Mouse (Mus musculus) bone marrow, adult 2 months (tissue): Measurements from ENCODE around the gene Nsun3. TPM values are rescaled to one million over a fixed set of nuclear protein-coding genes. Genes with fewer than 3 reads are reported as not detected.
"Not testable (repeated sequence)": the region's sequence is repeated elsewhere in the genome, so short reads cannot be mapped to it uniquely, and the experiment has no call there.

Source experiments
- H3K27ac ChIP-seq: fragments of 200-500 bp; 2 replicates; pipeline ENCODE4 v1.5.1; 2012; ENCODE audit warnings: low read depth, mild to moderate bottlenecking, control low read depth, inconsistent platforms, low read length; ENCODE audit not compliant: control insufficient read depth, poor library complexity, insufficient read depth
- H3K4me1 ChIP-seq: fragments of 200-500 bp; 2 replicates; pipeline ENCODE4 v1.6.1; 2011; ENCODE audit warnings: low read length; ENCODE audit not compliant: control insufficient read depth, insufficient read depth
- H3K4me3 ChIP-seq: fragments of 200-500 bp; replicated peaks from 2 replicates; pipeline ENCODE3; 2011; ENCODE audit warnings: mild to moderate bottlenecking, low read depth, low read length, control low read depth; ENCODE audit not compliant: control insufficient read depth
- CTCF ChIP-seq: fragments of 200-500 bp; IDR thresholded peaks from 2 replicates; pipeline ENCODE4 v1.5.1; 2011; ENCODE audit warnings: low read length, control low read depth; ENCODE audit not compliant: control insufficient read depth, insufficient read depth
- POLR2A ChIP-seq: fragments of 200-500 bp; IDR thresholded peaks from 2 replicates; pipeline ENCODE4 v1.6.1; 2011; ENCODE audit warnings: low read depth, mild to moderate bottlenecking, control low read depth, low read length, borderline replicate concordance; ENCODE audit not compliant: control insufficient read depth
- WGBS: fragments of 180-500 bp; shearing (Covaris S2); methylation state at CpG from one replicate; pipeline ENCODE4 v1.1.7; 2018; 5-methylcytosine and 5-hydroxymethylcytosine counted together
- polyA plus RNA-seq: library from polyadenylated mRNA; stranded (reverse); fragments of >200 nt; gene quantifications from 2 replicates; pipeline ENCODE4 v1.2.4, GENCODE M21; 2011; ENCODE audit warnings: low replicate concordance; ENCODE audit not compliant: missing spikeins, insufficient read depth, insufficient read length

Nsun3 gene
- polyA plus RNA-seq, 1 experiment, result 11.3 TPM

DNA sequence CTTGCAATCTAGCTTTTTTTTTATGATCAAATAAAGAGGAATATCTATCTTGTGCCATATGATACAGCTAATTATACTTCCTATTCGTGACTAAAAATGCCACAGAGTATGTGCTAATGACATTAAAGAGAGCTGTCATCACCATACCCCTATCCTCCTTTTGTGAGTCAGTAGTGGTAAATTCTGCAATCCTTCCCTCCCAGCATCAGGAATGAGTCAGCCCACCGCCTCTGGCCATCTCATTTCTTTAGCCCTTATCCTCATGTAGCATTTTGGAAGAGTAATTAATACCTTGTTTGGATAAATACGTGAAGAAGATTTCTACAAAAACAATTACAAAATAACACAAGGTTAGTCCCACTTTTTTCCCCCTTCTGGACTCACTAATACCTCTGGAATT, 56.8 kb downstream of the Nsun3 start:
- Histone ChIP-seq H3K27ac (no peak overlapping the region), H3K4me3 (no peak overlapping the region)
- 79% methylated on average over 3 of the region's 3 CpGs for WGBS

DNA sequence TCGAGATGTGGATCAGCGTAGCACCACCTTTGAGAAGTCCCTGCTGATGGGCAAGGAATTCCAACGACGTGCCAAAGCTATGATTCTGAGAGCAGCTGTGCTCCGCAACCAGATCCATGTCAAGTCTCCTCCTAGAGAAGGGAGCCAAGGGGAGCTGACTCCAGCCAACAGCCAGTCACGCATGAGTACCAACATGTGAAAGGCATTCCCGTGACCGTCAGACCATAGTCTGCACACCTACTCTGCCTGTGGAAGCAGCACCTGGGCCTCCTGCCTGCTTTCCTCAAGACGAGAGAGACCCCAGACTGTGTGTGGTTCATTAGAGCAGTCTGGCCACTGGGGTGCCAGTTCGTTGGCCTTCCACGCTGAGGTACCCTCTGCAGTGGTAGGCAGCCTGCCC, 68.4 kb downstream of the Nsun3 start:
- H3K27ac ChIP-seq, H3K4me3 ChIP-seq, H3K4me1 ChIP-seq: not testable (repeated sequence)
- 85% methylated on average over 9 of the region's 11 CpGs for WGBS

More for the DNA sequence above, 56.8 kb downstream of the Nsun3 start:
- TF ChIP-seq POLR2A (no peak), CTCF (no peak)
- no peaks in the 10 kb centered on the region for H3K4me1 ChIP-seq

DNA sequence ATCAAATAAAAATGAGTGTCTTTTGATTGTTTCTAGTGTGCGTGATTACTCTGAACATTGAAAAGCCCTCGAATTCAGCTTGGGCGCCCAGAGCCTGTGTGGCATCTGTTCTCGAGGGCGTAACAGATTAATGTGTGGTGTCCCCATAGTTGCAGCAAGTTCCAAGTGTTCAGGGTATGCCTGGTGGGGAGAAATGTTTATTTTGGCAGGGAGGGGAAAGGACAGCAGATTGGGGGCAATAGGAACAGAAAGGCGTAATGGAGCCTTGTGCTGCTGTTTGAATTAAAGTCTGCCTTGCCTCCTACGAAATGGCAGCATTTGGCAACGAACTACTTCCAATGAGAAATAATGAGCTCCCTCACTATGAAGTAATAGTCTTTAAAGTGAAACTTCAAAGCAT, 96.2 kb downstream of the Nsun3 start:
- H3K27ac ChIP-seq, result no peak overlapping the region
- no peak overlapping the region for H3K4me3 ChIP-seq
- TF ChIP-seq CTCF (no peak), POLR2A (no peak)
- WGBS, result 76% methylated on average over 8 of the region's 8 CpGs
- no peaks in the 10 kb centered on the region for H3K4me1 ChIP-seq

DNA sequence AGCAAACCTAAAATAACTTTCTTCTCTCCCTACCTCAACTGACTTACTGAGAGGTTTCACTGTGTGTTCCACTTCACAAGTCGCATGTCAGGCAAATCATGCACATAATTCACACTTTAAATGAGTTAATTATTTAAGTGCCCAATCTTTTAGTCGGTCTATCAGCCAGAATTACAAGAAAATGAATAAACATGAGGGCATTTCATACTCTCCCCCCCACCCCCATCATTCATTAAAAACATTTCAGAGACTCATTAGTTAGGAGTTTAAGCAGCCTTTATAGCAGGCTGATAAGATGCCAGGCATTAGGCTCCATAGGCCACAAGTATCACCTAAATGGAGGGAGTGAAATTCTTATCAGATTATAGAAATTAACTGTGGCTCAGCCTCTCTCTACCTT, 100.5 kb downstream of the Nsun3 start:
- H3K4me1 ChIP-seq, result no peaks in the 10 kb centered on the region
- no peak overlapping the region for H3K4me3 ChIP-seq
- TF ChIP-seq POLR2A, result no peak
- no peak for TF ChIP-seq CTCF
- 60% methylated on average over 2 of the region's 2 CpGs for WGBS
- no peak overlapping the region for H3K27ac ChIP-seq

DNA sequence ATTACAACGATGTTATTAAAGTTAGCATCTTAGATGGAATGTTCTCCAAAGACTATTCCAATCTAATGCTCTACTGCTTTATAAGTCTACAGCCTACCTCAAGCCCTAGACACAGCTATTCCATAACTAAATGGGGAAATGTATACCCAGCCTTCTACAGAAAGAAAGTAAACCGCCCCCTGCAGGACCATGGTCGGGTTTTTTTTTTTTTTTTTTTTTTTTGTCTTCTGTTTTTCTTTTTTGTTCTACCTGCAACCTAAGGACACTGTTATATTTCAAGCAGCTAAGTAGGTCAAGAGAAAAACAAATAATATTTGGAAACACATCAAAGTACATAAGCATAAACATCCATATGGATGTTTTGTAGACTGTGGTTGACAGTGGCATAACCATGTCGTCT, 101.1 kb downstream of the Nsun3 start:
- H3K4me1 ChIP-seq, result no peaks in the 10 kb centered on the region
- no peak overlapping the region for H3K4me3 ChIP-seq
- WGBS, result 73% methylated on average over 4 of the region's 4 CpGs
- TF ChIP-seq POLR2A (no peak), CTCF (no peak)
- no peak overlapping the region for H3K27ac ChIP-seq

Other genes starting within 250 kb of the Nsun3 start
- gene Stx19, start 27.9 kb upstream of the Nsun3 start, polyA plus RNA-seq, result not detected in 2 replicates
- gene Arl13b, start 60.2 kb upstream of the Nsun3 start, polyA plus RNA-seq, result 3.1 and 3.5 TPM in 2 replicates
- gene Pros1, start 67.5 kb upstream of the Nsun3 start, polyA plus RNA-seq, result 5.7 and 8.6 TPM in 2 replicates